Mouse (Mus musculus) kidney, embryonic 16.5 days (tissue): ENCODE data around the gene Traf3ip3. TPM values are rescaled to one million over a fixed set of nuclear protein-coding genes. Genes with fewer than 3 reads are reported as not detected.

Experiments
- polyA plus RNA-seq: library from polyadenylated mRNA; unstranded; fragments of >200 nt; fragmentation: Nextera tagmentation; extraction: Ambion mirVana; gene quantifications from 2 replicates; pipeline ENCODE4 v1.2.1, GENCODE M21; 2015

Gene Traf3ip3
- polyA plus RNA-seq, 1 experiment from 2014 or later, result 2.1 TPM

Other genes starting within 250 kb of the Traf3ip3 start
- 1.5 and 2.2 TPM in 2 replicates for gene Syt14, start 165.9 kb downstream of the Traf3ip3 start, polyA plus RNA-seq
- gene Diexf, start 71.4 kb downstream of the Traf3ip3 start, polyA plus RNA-seq, result 10.0 and 10.3 TPM in 2 replicates
- gene Irf6, start 48.6 kb downstream of the Traf3ip3 start, polyA plus RNA-seq, result 18.2 and 18.6 TPM in 2 replicates
- 16.1 and 17.1 TPM in 2 replicates for gene A130010J15Rik, start 33.7 kb downstream of the Traf3ip3 start, polyA plus RNA-seq
- gene Lamb3, start 6.0 kb upstream of the Traf3ip3 start, polyA plus RNA-seq, result 1.2 and 2.3 TPM in 2 replicates
- gene Hsd11b1, start 62.4 kb upstream of the Traf3ip3 start, polyA plus RNA-seq, result 2.6 and 4.6 TPM in 2 replicates
- gene G0s2, start 71.5 kb upstream of the Traf3ip3 start, polyA plus RNA-seq, result 39.8 and 55.9 TPM in 2 replicates
- gene Camk1g, start 168.6 kb upstream of the Traf3ip3 start, polyA plus RNA-seq, result 14.1 and 16.2 TPM in 2 replicates